Mouse (Mus musculus): Measurements from ENCODE around the gene Fth1. TPM values are rescaled to one million over a fixed set of nuclear protein-coding genes. Genes with fewer than 3 reads are reported as not detected.
"Not testable (repeated sequence)": the region's sequence is repeated elsewhere in the genome, so short reads cannot be mapped to it uniquely, and the experiment has no call there.

Gene Fth1
- polyA plus RNA-seq (2012; rRNA removed) = 1,645 and 1,653 TPM in 2 replicates
- polyA plus RNA-seq (2014; fragmentation: Nextera tagmentation; extraction: Ambion mirVana) = 3,787 and 3,976 TPM in 2 replicates

- peak within 1 kb of the TSS in 1 of 2 experiments; percentile 93; a peak in 2 of 4 replicates for H3K4me3 ChIP-seq (ENCODE audit: insufficient read depth in 1 of 2, low read depth in 2 of 2, low read length in 2 of 2)
- TF ChIP-seq CTCF (IDR thresholded peaks at IDR 0.05; ENCODE audit: low read depth) (no peak), EP300 (IDR thresholded peaks at IDR 0.05; ENCODE audit: low read depth) (no peak)
- 59% methylated on average over 4 of the region's 4 CpGs for WGBS (ENCODE audit: insufficient replicate concordance)
- peak within 1 kb of the TSS; percentile 78 for H3K9ac ChIP-seq (replicated peaks)
- ATAC-seq (ENCODE audit: insufficient read depth) (no peak), DNase-seq (ENCODE audit: low read depth in 3 of 3, low spot score in 3 of 3) (no peak)
- no peaks in the 10 kb centered on the region for H3K27me3 ChIP-seq (ENCODE audit: control insufficient read depth, insufficient read depth, low read length)
- no peaks in the 10 kb centered on the region for H3K9me3 ChIP-seq (ENCODE audit: control insufficient read depth, low read length)
- peaks cover 50 to 55% of the 10 kb centered on the region in 2 experiments for H3K4me1 ChIP-seq (replicated peaks; ENCODE audit: control insufficient read depth in 2 of 2, insufficient read depth in 2 of 2, low read length in 1 of 2)
- H3K4me2 ChIP-seq (ENCODE audit: low read depth) = peak within 1 kb of the TSS; percentile 74
- H3K27ac ChIP-seq = peak within 1 kb of the TSS; percentile 93
- H3K36me3 ChIP-seq (replicated peaks; ENCODE audit: control insufficient read depth, insufficient read depth, low read depth) = peaks cover 20% of the 10 kb centered on the region
These were observed at the start of gene Fth1 for GRCm38 (mm10) chr19:9980258-9980657. Fth1 (plus strand) TSS chr19:9980598.

DNA sequence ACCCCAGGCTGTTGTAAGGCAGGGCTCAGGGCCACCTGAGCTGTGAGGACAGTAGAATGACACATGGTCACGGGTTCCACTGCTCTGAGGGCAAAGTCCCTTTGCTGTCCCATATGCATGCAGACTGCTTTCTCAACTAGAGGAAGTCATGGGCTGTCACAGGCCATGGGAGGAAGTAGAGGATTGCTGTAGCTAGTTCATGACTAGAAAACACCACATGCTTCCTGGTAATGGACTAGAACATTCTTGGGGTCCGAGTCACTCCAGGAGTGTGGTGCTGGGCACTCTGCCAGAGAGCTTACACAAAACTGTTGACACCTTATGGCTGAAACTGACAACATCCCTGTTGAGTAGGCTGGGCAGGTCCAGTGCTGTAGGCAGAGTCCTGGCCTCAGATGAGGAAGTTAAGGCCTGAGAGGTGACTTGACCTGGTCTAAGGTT lies 49.2 kb upstream of the Fth1 start:
- H3K4me2 ChIP-seq (ENCODE audit: low read depth); H3K27me3 ChIP-seq (ENCODE audit: control insufficient read depth, insufficient read depth, low read length); H3K9ac ChIP-seq (replicated peaks); H3K4me3 ChIP-seq (ENCODE audit: insufficient read depth in 1 of 2, low read depth in 2 of 2, low read length in 2 of 2); H3K9me3 ChIP-seq (ENCODE audit: control insufficient read depth, low read length); H3K27ac ChIP-seq; H3K36me3 ChIP-seq (replicated peaks; ENCODE audit: control insufficient read depth, insufficient read depth, low read depth); DNase-seq (ENCODE audit: low read depth in 3 of 3, low spot score in 3 of 3): not testable (repeated sequence)
- peaks cover 0 to 16% of the 10 kb centered on the region in 2 experiments; a peak in 2 of 4 replicates for H3K4me1 ChIP-seq (replicated peaks; ENCODE audit: control insufficient read depth in 2 of 2, insufficient read depth in 2 of 2, low read length in 1 of 2)
- 45% methylated on average over 2 of the region's 2 CpGs for WGBS (ENCODE audit: insufficient replicate concordance)
- ATAC-seq (ENCODE audit: insufficient read depth) = peak; percentile 50

DNA sequence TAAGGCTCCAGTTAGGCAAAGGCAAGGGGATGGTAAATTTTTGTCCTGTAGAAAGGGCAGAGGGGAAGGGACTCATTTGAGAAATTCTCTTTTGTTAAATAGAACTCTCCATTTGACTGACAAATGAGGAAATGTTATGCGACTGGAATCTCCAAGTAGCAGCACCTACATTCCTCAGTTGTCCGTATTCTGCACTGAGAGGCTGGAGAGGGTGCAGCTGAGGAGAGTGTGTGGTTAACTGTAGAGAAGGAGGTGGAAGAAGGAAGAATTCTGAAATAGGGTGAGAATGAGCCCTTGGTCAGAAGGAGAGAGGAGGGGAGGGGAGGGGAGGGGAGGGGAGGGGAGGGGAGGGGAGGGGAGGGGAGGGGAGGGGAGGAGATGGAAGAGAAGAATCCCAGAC lies 46.5 kb upstream of the Fth1 start:
- peaks cover 4 to 36% of the 10 kb centered on the region in 2 experiments; a peak in 3 of 4 replicates for H3K4me1 ChIP-seq (replicated peaks; ENCODE audit: control insufficient read depth in 2 of 2, insufficient read depth in 2 of 2, low read length in 1 of 2)
- no peak overlapping the region for H3K9ac ChIP-seq (replicated peaks)
- H3K27me3 ChIP-seq (ENCODE audit: control insufficient read depth, insufficient read depth, low read length) = no peaks in the 10 kb centered on the region
- H3K4me3 ChIP-seq (ENCODE audit: insufficient read depth in 1 of 2, low read depth in 2 of 2, low read length in 2 of 2) = no peak overlapping the region
- WGBS (ENCODE audit: insufficient replicate concordance) = 77% methylated on average over 2 of the region's 2 CpGs
- H3K4me2 ChIP-seq (ENCODE audit: low read depth) = no peak overlapping the region
- no peaks in the 10 kb centered on the region for H3K36me3 ChIP-seq (replicated peaks; ENCODE audit: control insufficient read depth, insufficient read depth, low read depth)
- H3K9me3 ChIP-seq (ENCODE audit: control insufficient read depth, low read length) = no peaks in the 10 kb centered on the region
- TF ChIP-seq EP300 (IDR thresholded peaks at IDR 0.05; ENCODE audit: low read depth) (no peak), CTCF (IDR thresholded peaks at IDR 0.05; ENCODE audit: low read depth) (no peak)
- no peak overlapping the region for H3K27ac ChIP-seq
- DNase-seq (ENCODE audit: low read depth in 3 of 3, low spot score in 3 of 3) (no peak), ATAC-seq (ENCODE audit: insufficient read depth) (no peak)

GRCm38 (mm10) chr19:9936579-9936978 lies 43.8 kb upstream of the Fth1 start:
- Histone ChIP-seq H3K9me3 (ENCODE audit: control insufficient read depth, low read length) (no peaks in the 10 kb centered on the region), H3K4me2 (ENCODE audit: low read depth) (no peak overlapping the region), H3K9ac (replicated peaks) (no peak overlapping the region), H3K27ac (no peak overlapping the region), H3K27me3 (ENCODE audit: control insufficient read depth, insufficient read depth, low read length) (no peaks in the 10 kb centered on the region), H3K4me3 (ENCODE audit: insufficient read depth in 1 of 2, low read depth in 2 of 2, low read length in 2 of 2) (no peak overlapping the region), H3K36me3 (replicated peaks; ENCODE audit: control insufficient read depth, insufficient read depth, low read depth) (no peaks in the 10 kb centered on the region), H3K4me1 (replicated peaks; ENCODE audit: control insufficient read depth in 2 of 2, insufficient read depth in 2 of 2, low read length in 1 of 2) (peaks cover 9 to 36% of the 10 kb centered on the region in 2 experiments; a peak in 3 of 4 replicates)
- 45% methylated on average over 5 of the region's 5 CpGs for WGBS (ENCODE audit: insufficient replicate concordance)
- no peak for ATAC-seq (ENCODE audit: insufficient read depth)
- no peak for DNase-seq (ENCODE audit: low read depth in 3 of 3, low spot score in 3 of 3)
- TF ChIP-seq CTCF (IDR thresholded peaks at IDR 0.05; ENCODE audit: low read depth) (no peak), EP300 (IDR thresholded peaks at IDR 0.05; ENCODE audit: low read depth) (no peak)

DNA sequence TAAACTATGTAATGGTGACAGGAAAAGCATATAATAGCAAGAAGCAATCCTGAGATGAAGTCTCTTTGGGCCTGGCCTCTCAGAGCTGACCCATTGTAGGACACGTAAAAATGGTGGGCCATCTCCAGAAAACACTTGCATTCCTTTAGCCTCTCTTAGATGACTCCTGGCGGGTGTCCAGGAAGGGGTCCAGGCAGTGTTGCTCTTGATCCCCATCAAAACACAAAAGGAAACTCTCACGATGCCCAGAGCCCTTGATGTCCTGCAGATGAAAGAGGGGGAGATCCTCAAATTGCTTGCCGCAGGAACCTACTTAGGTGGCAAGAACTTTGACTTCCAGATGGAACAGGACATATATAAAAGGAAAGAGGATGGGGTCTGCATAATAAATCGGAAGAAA lies 43.0 kb upstream of the Fth1 start:
- peak overlapping the region; percentile 77; the same call in 1 of the 2 replicates for H3K4me2 ChIP-seq (ENCODE audit: low read depth)
- ATAC-seq (ENCODE audit: insufficient read depth) (no peak), DNase-seq (ENCODE audit: low read depth in 3 of 3, low spot score in 3 of 3) (no peak)
- H3K36me3 ChIP-seq (replicated peaks; ENCODE audit: control insufficient read depth, insufficient read depth, low read depth) = no peaks in the 10 kb centered on the region
- no peaks in the 10 kb centered on the region for H3K27me3 ChIP-seq (ENCODE audit: control insufficient read depth, insufficient read depth, low read length)
- H3K9ac ChIP-seq (replicated peaks) = no peak overlapping the region
- no peak overlapping the region for H3K4me3 ChIP-seq (ENCODE audit: insufficient read depth in 1 of 2, low read depth in 2 of 2, low read length in 2 of 2)
- TF ChIP-seq EP300 (IDR thresholded peaks at IDR 0.05; ENCODE audit: low read depth) = no peak
- TF ChIP-seq CTCF (IDR thresholded peaks at IDR 0.05; ENCODE audit: low read depth) = no peak
- WGBS (ENCODE audit: insufficient replicate concordance) = 74% methylated on average over 5 of the region's 5 CpGs
- no peaks in the 10 kb centered on the region for H3K9me3 ChIP-seq (ENCODE audit: control insufficient read depth, low read length)
- H3K27ac ChIP-seq = no peak overlapping the region
- peaks cover 9 to 43% of the 10 kb centered on the region in 2 experiments for H3K4me1 ChIP-seq (replicated peaks; ENCODE audit: control insufficient read depth in 2 of 2, insufficient read depth in 2 of 2, low read length in 1 of 2)
